Mouse (Mus musculus): ENCODE results near the gene Btbd1.
A peak's percentile ranks its signal among the peaks of the same experiment; 100 is the strongest.

Btbd1 gene

DNA sequence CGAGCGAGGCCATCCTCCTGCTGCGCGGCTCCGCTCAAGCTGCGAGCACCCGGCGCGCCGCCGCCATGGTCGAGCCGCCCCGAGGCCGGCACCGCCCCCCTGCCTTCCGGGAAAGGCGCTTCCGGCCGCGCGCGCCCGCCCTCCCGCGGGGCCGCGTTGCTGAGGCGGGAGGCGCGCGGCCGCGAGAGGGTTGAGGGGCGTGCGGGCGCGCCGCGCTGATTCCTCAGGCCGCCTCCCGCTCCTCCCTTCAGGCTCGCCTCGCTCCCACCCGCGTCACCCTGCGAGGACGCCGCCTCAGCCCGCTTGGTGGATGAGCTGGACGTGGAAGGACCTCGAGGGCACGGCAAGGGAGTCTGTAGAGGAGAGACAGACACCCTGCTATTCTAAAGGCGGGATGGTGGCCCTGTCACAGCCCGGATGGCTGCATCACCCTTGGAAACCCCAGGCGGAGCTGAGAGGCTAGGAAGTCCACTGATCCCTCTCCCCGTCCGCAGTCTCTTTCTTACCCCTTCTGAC is at the start of gene Btbd1:
Gene Btbd1 (minus strand): TSS at position 53 of the 516 bp plus-strand sequence.
- DNase-seq (ENCODE audit: low spot score) = peak; percentile 85

DNA sequence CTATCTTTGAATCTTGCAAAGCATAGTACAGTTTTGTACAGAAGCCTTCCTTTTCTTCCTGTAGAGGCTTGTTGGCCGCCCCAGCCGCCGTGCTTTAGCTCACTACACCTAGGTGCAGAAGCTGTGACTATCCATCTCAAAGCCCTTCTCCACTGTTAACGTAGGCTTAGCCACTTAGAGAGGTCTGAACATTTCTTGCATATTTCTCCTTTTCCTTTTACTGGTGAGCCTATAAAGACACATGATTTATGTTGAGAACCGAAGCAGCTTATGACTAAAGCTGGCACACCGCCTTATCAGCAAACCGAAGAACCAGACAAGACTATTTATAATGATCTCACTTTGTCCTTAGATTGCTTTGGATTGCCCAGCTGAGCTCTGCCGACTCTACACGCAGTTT is 46.1 kb upstream of the Btbd1 start:
- no peak for DNase-seq (ENCODE audit: low spot score)

DNA sequence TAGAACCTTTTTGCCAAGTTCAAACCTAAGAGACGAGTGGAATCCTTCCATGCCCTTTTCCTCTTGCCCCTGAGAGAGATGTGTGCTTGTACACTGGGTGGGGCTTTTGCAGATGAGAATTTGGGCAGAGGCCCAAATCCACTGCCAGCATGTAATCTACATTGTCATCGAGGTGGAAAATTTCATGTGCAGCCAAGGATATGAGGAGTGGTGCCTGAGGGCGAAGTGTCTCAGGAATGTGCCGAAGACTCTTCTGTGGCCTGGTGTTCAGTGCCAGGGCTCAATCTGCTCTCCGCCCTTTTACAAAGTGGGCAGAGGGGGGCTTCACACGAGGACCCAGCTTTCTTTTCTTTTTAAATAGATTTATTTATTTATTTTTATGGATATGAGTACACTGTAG is 45.4 kb upstream of the Btbd1 start:
- no peak for DNase-seq (ENCODE audit: low spot score)

DNA sequence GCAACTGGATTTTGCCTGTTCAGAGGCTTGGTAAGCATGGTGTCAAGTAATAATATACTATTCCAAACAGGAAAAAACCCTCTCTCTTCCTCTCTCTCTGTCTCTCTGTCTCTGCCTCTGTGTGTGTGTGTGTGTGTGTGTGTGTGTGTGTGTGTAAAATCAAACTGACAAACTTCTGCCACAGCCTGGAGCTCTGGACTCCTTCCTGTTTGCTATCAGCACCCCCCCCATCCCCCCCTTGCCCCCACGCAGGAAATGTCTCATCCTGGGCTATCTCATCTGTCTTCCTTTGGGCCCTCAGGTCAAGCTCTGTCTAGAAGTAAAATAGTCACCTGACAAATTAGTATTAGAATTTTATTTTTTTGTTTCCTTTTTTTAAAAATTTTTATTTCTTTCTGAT is 44.6 kb upstream of the Btbd1 start:
- no peak for DNase-seq (ENCODE audit: low spot score)

DNA sequence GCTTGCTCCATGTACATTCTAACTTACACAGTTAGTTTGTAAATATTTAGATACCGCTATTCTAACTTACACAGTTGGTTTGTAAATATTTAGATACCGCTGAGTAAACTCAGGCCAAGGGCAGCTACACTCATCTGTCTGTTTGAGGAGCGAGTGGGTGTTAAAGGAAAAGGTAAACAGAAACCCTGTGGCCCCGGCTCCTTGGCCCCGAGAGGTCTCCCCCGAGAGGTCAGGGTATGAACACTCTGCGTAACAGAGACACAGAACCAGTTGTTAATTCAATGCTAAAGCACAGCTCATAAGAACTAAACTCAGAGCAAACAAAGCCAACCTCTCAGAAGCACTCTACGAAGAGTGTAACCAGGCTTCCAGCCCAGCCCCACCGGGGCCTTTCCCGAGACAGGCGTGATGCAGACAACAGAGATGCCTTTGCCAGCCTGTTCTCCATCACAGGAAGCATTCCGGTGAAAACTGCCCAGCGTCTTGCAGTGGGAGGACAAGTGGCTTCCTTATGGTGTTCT is 43.3 kb upstream of the Btbd1 start:
- DNase-seq (ENCODE audit: low spot score) = no peak

DNA sequence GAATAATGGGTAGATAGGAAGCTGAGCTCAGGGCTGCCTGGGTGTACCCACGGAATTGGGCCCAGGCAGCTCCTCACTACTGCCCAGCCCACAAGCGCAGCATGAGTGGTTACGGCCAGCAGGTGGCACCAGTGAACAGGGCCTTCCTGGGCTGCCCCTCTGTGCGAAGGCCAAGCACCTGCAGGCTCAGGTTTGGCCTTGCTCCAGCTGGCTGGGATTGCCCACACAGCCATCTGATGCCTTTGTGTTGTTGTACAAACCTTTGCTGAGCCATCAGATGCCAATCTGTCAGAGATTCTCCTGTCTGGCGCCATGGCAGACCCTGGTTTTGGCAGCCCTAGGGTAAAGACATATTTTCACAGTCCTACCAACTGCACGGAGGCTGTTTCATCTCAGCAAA is 38.9 kb upstream of the Btbd1 start:
- DNase-seq (ENCODE audit: low spot score) = peak; percentile 58

DNA sequence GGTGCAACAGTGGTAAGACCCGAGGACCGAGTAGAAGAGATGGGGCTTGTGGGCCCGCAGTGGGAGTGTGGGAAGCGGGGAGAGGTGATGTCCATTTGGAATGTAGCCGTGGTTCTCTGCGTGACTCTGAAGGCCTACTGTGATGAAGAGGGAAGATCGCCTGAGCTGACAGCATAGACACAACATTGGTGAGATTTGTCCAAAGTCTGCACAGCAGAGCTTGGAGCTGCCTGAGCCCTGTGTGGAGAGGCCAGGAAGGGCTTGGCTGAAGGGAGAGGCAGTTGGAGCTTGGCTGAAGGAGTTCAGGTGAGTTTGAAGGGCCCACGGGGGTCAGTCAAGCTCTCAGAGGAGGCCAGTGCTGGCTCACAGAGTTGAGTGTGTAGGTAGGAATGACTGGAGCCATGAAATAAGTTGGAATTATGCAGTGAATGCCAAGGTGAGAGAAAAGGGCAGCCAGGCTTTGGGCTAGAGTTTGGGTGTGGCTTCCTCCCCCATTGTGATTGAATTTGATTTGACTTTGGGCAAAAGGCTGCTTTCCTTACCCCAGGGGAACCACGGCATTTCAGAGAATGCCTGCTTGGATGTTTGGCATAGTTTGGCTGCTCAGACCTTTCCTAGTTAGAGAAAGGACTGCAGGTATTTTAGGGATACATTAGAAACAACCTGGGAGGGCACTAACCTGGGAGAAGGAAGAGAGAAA is 38.1 kb upstream of the Btbd1 start:
- DNase-seq (ENCODE audit: low spot score) = no peak

DNA sequence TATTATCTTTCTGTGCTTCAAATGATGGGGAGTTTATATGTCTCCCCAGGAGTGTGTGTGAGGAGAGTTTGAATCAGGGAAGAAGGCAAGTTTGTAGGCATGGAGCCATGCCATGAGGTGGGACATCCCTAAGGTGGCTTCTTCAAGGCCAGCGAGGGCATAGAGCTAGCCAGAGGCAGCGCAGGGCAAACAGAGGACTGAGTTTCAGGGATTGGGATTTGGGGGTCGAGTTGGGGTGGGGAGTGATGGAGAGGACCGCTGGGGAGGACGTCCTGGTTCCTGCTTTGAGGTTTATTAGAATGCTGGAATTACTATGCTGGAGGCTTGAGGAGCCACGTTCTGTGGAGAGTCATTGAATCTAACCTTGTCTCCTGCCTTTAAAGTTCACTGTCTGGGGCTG is 36.7 kb upstream of the Btbd1 start:
- no peak for DNase-seq (ENCODE audit: low spot score)

DNA sequence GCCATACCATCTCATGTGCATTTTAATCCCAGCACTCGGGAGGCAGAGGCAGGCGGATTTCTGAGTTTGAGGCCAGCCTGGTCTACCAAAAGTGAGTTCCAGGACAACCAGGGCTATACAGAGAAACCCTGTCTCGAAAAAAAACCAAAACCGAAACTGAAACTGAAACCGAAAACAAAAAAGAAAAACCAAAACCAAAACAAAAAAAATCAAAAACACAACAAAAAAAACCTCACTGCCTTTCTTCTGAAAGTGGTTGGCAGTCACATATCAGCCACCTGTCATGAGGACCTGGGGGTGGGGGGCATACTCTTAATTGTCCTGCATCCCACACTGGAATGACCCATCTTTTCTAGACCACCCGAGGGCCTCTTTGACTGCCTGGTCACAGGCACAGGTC is 35.3 kb upstream of the Btbd1 start:
- no peak for DNase-seq (ENCODE audit: low spot score)

DNA sequence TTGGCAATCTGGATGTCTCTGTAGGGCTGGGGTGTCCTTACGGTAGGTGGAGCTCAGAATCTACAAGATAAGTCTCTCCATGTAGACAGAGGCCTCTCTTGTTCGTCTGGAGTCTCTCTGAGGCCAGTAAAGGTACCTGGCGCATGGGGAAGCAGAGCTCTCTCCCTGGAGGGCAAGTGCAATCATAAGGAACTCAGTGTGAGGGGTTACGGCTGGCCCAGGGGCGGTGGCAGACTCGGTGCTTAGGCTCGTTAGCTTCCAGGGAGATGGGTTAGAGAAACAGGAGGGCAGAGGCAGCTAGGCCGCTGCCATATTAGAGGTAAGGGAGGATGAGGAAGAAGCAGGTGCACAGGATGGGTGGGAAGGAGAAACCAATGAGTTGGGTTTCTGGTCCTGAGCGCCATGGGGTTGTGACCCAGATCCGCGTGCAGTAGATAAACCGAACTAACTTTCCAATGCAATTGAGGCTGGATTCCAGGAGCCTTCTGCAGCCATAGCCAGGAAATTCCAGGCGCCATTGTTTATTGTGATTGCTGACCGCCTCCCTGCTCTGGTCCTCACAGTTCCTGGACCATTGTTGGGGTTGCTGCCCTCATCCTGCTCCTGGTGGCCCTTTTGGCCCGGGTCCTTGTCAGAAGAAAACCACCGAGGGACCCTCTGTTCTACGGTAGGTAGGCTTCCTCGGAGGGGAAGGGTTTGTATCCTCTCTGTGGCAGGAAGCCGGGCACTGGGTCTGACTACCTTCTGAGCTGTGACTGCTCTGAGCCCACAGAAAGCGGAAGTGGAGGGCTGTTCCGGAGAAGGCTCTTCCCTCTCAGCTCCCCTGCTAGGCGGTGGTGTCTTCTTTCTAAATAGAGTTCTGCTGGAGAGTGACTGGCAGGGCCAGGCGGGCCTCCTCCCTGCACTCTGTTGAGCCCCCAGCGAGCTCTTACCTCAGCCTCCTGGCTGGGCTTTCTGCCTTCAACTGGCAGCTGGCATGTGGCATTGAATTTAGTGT is 33.7 kb upstream of the Btbd1 start:
- DNase-seq (ENCODE audit: low spot score) = no peak

DNA sequence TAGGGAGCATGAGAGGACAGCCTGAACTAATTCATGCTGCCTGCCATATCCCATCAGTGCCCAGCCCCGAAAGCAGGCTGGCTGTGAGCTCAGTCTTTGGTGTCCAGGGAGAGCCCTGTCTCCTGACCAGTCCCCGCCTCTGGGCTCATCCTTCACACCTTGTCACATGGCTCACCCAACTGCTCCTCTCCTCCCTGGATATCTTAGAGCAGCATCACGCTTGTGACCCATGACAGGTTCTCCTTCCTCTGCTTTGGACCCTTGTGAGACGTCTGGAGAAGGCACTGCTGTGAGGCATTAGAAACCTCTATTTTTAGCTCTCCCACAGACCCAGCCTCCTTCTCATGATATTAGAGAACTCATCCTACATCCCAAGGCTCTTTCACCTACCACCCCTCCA is 32.7 kb upstream of the Btbd1 start:
- DNase-seq (ENCODE audit: low spot score) = no peak

DNA sequence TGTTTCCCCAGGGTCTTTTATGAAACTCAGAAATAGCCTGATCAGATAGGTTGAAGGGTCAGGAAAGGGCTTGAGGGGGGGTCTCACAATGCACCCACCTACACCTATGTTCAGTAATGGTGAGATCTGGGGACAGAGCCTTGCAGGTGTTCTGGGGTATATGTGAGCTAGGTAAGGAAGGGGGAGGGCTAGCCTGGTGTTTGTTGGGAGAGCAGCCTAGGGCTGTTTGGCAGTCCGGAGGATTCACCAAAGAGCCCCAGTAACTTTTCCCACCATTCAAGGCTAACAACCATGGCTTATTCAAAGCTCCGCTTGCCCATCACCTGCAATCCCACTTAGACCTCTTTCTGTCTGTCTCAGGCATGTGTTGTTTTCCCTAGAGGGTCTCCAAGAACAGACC is 32.2 kb upstream of the Btbd1 start:
- no peak for DNase-seq (ENCODE audit: low spot score)

DNA sequence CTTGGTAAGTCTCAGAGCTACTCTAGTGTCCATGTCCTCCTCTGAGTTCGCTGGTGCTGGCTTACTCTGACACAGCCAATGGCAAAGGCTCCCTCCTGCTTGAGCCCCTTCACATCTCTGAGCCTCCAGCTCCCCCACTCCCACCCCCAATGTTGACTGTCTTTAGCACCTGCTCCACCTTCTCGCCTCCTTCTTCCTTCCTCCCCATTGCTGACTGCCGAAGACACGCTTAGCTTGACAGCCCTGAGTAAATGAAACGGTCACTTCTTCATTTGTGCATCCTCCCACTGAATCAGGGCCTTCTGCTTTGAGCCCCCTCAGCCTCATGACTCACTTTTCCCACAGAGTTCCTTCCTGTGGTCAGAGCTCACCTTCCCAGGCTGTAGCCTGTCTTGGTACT is 31.8 kb upstream of the Btbd1 start:
- no peak for DNase-seq (ENCODE audit: low spot score)

DNA sequence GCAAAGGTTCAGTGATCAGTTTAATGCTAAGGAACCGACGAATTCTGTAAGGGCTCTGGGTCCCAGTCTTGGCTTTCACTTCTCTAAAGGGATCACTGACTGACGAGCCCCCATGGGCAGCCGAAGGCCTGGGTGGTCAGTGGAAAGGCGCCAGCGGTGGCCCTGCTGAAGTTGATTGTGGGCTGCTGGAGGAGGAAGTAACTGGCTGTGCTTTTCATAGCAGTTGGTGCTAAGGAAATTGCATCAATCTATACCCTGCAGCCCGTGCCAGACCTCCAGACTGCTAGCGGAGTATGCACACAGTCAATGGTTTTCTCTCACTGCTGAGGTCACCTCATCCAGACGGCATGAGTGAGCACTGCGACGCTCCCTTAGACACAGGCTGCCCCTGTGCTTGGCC is 30.8 kb upstream of the Btbd1 start:
- no peak for DNase-seq (ENCODE audit: low spot score)

DNA sequence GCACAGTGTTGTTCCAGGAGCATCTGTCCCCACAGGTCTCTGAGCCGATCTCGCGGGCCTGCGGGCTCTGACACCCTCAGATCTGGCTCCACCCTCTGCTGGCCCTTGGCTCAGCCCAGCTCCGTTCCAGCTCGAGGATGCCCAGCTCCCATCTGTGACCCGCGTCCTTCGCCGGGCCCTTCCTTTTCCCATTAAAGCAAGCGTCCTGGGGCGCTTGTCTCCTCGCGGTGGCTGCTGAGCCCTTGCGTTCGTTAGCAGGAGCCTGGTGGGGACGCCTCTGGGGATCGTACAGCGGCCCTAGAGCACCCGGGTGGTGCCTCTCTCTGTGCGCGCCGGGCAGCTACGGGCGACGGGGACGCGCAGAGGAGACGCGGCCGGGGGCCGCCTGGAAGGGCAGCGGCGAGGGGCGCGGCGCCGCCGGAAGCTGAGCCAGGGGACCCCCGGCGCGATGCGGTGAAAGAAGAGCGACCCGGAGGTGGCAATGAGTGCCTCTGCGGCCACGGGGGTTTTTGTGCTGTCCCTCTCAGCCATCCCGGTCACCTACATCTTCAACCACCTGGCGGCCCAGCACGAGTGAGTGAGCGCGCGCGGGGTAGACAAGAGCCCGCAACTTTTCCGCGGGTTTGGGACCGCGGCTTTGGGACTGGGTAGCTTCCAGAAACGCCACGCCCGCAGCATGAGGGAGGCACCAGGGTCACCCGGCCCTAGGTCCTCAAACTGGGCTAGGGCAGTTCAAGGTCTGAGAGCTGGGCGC is 29.9 kb upstream of the Btbd1 start, which contains the start of gene Tm6sf1:
Gene Tm6sf1 (plus strand): TSS at position 34 of the 754 bp plus-strand sequence.
- peak; percentile 8 for DNase-seq (ENCODE audit: low spot score)

DNA sequence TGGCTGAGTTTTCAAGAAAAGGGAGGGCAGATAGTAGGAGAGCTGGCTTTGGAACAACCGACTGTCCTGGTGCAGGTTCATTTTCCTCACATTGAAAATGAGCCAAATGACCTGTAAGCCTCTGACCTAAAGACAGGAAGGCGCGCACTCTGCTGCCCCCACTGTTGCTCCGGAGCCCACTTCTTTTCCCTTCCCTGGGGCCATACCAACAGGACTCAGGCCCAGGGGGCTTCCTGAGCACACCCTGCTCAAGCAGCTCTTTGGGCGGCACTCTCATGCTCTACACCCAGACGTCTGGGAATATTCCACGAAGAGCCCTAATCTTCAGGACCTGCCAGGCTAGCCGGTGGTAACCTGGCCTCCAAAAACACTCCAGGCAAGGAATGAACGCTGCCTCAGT is 29.0 kb upstream of the Btbd1 start:
- DNase-seq (ENCODE audit: low spot score) = no peak

DNA sequence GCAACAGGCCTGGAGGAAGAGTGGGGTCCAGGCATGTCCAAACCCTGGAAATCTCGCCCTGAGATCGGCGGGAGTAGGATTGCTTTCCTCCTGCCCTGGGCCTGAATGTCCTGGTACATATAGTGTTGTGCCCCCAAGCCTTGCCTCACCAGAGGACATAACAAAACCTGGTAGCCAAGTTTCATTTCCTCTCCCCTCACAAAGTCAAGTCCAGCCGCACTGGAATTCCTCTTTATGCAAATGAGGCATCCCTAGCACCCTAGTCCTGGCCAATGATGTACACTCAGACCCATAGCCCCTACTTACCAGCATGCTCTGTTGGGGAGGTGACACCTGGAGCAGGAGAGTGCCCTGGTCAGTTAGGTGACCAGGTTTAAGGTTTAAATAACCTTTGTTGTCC is 27.0 kb upstream of the Btbd1 start:
- no peak for DNase-seq (ENCODE audit: low spot score)

DNA sequence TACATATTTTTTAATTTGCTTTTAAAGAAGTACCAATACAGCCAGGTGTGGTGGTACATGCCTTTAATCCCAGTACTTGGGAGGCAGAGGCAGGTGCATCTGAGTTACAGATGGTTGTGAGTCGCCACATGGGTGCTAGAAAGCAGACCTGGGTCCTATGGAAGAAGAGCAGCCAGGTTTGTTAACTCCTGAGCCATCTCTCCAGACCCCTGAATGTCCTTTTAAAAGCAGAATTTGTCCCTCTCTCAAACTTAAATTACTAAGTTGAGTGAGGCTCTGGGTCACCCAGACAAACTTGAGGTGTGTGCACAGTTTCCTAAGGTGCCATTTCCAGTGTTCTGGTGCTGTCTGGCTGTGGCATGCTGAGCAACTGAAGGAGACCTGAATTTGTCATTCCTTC is 26.5 kb upstream of the Btbd1 start, which contains the start of gene Gm10160:
Gene Gm10160 (minus strand): TSS at position 101 of the 400 bp plus-strand sequence.
- DNase-seq (ENCODE audit: low spot score) = no peak

DNA sequence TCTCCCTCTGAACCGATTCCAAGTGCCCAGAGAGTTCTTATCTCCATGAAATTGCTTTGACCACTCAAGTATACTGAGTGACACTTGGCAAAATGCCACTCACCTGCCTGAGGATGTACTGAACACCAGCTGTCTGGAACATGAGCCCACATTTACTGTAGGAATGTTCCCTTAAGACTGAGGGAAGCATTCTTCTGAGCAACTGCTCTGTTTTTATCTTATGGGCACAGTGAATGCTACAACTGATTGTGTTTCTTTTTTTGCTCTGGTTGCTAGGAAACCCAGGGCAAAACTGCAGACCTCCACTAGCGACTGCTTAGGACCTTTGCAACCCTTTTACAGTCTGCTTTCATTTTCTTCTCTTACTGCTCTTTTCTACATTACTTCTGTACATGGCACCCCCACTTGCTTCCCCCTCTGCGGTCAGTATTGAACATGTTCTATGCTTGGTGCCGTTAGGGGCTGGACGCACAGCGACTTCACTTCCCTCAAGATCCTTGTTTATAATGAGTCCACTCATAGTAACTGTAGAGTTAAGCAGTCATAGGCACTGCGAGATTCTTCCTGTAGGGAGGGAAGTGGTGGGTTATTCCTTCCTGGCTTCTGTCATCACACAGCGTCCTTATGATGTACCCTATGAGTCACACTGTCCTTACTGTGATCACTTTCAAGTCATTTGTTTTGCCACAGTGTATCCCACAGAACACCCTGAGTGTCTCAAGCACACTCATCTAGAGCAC is 25.5 kb upstream of the Btbd1 start:
- DNase-seq (ENCODE audit: low spot score) = no peak

DNA sequence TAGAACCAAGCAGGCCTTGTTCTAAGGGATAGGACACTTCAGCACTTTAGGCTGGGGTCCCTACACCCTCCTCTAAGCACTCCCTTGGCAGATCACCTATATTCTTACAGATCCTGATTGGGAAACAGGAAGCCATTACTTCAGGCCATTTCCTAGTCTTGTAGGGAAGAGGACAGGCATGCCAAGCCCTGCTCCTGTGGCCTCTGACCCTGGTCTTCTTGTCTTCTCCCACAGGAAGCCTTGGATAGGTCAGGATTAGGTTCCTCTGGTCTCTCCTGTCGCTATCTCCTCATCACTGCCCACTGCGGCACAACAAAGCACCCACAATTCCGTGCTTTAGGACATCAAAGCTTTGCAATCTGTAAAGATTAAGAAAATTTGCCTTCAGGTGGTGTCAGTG is 22.5 kb upstream of the Btbd1 start:
- no peak for DNase-seq (ENCODE audit: low spot score)

DNA sequence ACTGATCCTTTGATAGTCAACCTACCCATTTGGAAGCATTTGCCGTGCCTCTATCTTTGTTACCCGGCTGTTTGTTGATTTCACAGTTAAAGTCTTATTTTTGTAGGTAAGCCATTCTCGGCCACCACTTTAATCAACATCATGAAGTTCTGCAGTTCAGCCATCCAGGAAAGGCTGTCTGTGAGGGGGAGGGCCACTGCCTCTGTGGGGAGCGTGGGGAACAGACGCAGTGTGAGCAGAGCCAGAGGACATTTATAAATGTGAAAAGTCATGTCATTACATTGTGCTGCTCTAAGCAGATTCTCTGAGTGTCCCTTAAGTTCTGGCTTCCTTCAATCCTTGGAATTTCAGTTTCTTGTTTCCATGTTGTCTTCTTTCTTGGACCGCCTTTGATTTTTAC is 20.9 kb upstream of the Btbd1 start:
- DNase-seq (ENCODE audit: low spot score) = no peak
